Comparison of ENCODE assay signal across 8 mouse cellular contexts in genomic region chr5:67306698-67307521, GRCm38 (mm10). TPM values are rescaled to one million over a fixed set of nuclear protein-coding genes. Genes with fewer than 3 reads are reported as not detected.
DNase-seq lines count a peak whose midpoint lies in the region; ATAC-seq and TF ChIP-seq lines count a peak whose summit lies in the region.

TSS of gene Slc30a9 (plus strand) at chr5:67306955.

- TF ChIP-seq EP300 in liver, embryonic 14.5 days (IDR thresholded peaks at IDR 0.05; ENCODE audit: low read depth): peak; percentile 29; the same call in 1 of the 2 replicates
- no peak for TF ChIP-seq EP300 in stomach, postnatal 0 days (optimal IDR thresholded peaks at IDR 0.05)

- H3K4me3 ChIP-seq in forebrain, embryonic 10.5 days: peak within 1 kb of the TSS; percentile 99
- H3K4me3 ChIP-seq in heart, embryonic 15.5 days: peak within 1 kb of the TSS; percentile 95
- H3K4me3 ChIP-seq in liver, embryonic 14.5 days (ENCODE audit: insufficient read depth in 1 of 2, low read depth in 2 of 2, low read length in 2 of 2): peak within 1 kb of the TSS; percentile 87 to 99
- H3K4me3 ChIP-seq in neural tube, embryonic 11.5 days (ENCODE audit: low read depth, low read length): peak within 1 kb of the TSS; percentile 98
- peak within 1 kb of the TSS; percentile 94 for H3K4me3 ChIP-seq in stomach, postnatal 0 days (ENCODE audit: low read depth, low read length)

- H3K36me3 ChIP-seq in forebrain, embryonic 10.5 days (replicated peaks): peaks cover 19% of the 10 kb centered on the region
- no peaks in the 10 kb centered on the region for H3K36me3 ChIP-seq in heart, embryonic 15.5 days
- peaks cover 11% of the 10 kb centered on the region for H3K36me3 ChIP-seq in liver, embryonic 14.5 days (replicated peaks; ENCODE audit: control insufficient read depth, insufficient read depth, low read depth)
- no peaks in the 10 kb centered on the region for H3K36me3 ChIP-seq in neural tube, embryonic 11.5 days (ENCODE audit: control insufficient read depth, insufficient read depth, low read length)
- no peaks in the 10 kb centered on the region for H3K36me3 ChIP-seq in stomach, postnatal 0 days (ENCODE audit: control insufficient read depth, insufficient read depth, low read length)

- H3K9ac ChIP-seq in heart, embryonic 15.5 days: peak within 1 kb of the TSS; percentile 98
- peak within 1 kb of the TSS; percentile 97 for H3K9ac ChIP-seq in liver, embryonic 14.5 days (replicated peaks)
- H3K9ac ChIP-seq in neural tube, embryonic 11.5 days (ENCODE audit: low read length): peak within 1 kb of the TSS; percentile 90
- peak within 1 kb of the TSS; percentile 89 for H3K9ac ChIP-seq in stomach, postnatal 0 days (ENCODE audit: low read length)

- DNase-seq in c-Kit-negative CD71-positive TER-119-positive erythroid progenitor cells, embryonic 14.5 days (ENCODE audit: low read depth, low spot score): peak; percentile 85
- peak; percentile 92 for DNase-seq in forebrain, embryonic 10.5 days (ENCODE audit: extremely low spot score, low spot score)
- DNase-seq in kidney, postnatal 25 days: peak; percentile 95 to 97
- DNase-seq in liver, embryonic 14.5 days (ENCODE audit: low read depth in 3 of 3, low spot score in 3 of 3): peak; percentile 80 to 83 (median 82)
- DNase-seq in neural tube, embryonic 11.5 days (ENCODE audit: low spot score): peak; percentile 92
- DNase-seq in stomach, postnatal 0 days (ENCODE audit: low spot score): peak; percentile 95

- H3K27ac ChIP-seq in forebrain, embryonic 10.5 days: peak within 1 kb of the TSS; percentile 95
- H3K27ac ChIP-seq in heart, embryonic 15.5 days: peak within 1 kb of the TSS; percentile 87
- peak within 1 kb of the TSS; percentile 87 for H3K27ac ChIP-seq in liver, embryonic 14.5 days
- H3K27ac ChIP-seq in neural tube, embryonic 11.5 days (ENCODE audit: low read depth, low read length): peak within 1 kb of the TSS; percentile 73
- peak within 1 kb of the TSS; percentile 85 for H3K27ac ChIP-seq in stomach, postnatal 0 days (replicated peaks)

- peak; percentile 96 for ATAC-seq in CD4-positive, CD25-positive, alpha-beta regulatory T cell, adult 4 months
- peak; percentile 97 for ATAC-seq in heart, embryonic 15.5 days (replicated peaks; ENCODE audit: insufficient number of reproducible peaks, insufficient read depth, low FRiP score, low read depth)
- peak; percentile 94 for ATAC-seq in liver, embryonic 14.5 days (ENCODE audit: insufficient read depth)
- peak; percentile 97 for ATAC-seq in neural tube, embryonic 11.5 days (ENCODE audit: insufficient read depth, low FRiP score, low TSS enrichment)
- ATAC-seq in stomach, postnatal 0 days (ENCODE audit: low FRiP score, low TSS enrichment): peak; percentile 99

- under 1% methylated on average over 83 of the region's 83 CpGs for WGBS in forebrain, embryonic 10.5 days
- under 1% methylated on average over 83 of the region's 83 CpGs for WGBS in heart, embryonic 15.5 days
- under 1% methylated on average over 79 of the region's 83 CpGs for WGBS in liver, embryonic 14.5 days (ENCODE audit: insufficient replicate concordance)
- under 1% methylated on average over 75 of the region's 83 CpGs for whole genome bisulfite sequencing in neural tube, embryonic 11.5 days
- under 1% methylated on average over 82 of the region's 83 CpGs for WGBS in stomach, postnatal 0 days

- peak within 1 kb of the TSS; percentile 75 for H3K4me2 ChIP-seq in heart, embryonic 15.5 days
- peak within 1 kb of the TSS; percentile 90 for H3K4me2 ChIP-seq in liver, embryonic 14.5 days (ENCODE audit: low read depth)
- peak within 1 kb of the TSS; percentile 87 for H3K4me2 ChIP-seq in neural tube, embryonic 11.5 days (ENCODE audit: low read depth)
- H3K4me2 ChIP-seq in stomach, postnatal 0 days (replicated peaks; ENCODE audit: low read depth): peak within 1 kb of the TSS; percentile 66

- H3K27me3 ChIP-seq in forebrain, embryonic 10.5 days (ENCODE audit: poor library complexity, severe bottlenecking): no peaks in the 10 kb centered on the region
- H3K27me3 ChIP-seq in heart, embryonic 15.5 days: no peaks in the 10 kb centered on the region
- no peaks in the 10 kb centered on the region for H3K27me3 ChIP-seq in liver, embryonic 14.5 days (ENCODE audit: control insufficient read depth, insufficient read depth, low read length)
- no peaks in the 10 kb centered on the region for H3K27me3 ChIP-seq in neural tube, embryonic 11.5 days (ENCODE audit: control insufficient read depth, insufficient read depth, low read length)
- no peaks in the 10 kb centered on the region for H3K27me3 ChIP-seq in stomach, postnatal 0 days (ENCODE audit: control insufficient read depth, insufficient read depth, low read length)

- no peak for TF ChIP-seq CTCF in liver, embryonic 14.5 days (IDR thresholded peaks at IDR 0.05; ENCODE audit: low read depth)
- TF ChIP-seq CTCF in stomach, postnatal 0 days (IDR thresholded peaks at IDR 0.05; ENCODE audit: low read depth): peak; percentile 40

- no peaks in the 10 kb centered on the region for H3K9me3 ChIP-seq in forebrain, embryonic 10.5 days
- no peaks in the 10 kb centered on the region for H3K9me3 ChIP-seq in heart, embryonic 15.5 days (replicated peaks)
- no peaks in the 10 kb centered on the region for H3K9me3 ChIP-seq in liver, embryonic 14.5 days (ENCODE audit: control insufficient read depth, low read length)
- H3K9me3 ChIP-seq in neural tube, embryonic 11.5 days (ENCODE audit: control insufficient read depth, low read length): no peaks in the 10 kb centered on the region
- no peaks in the 10 kb centered on the region for H3K9me3 ChIP-seq in stomach, postnatal 0 days (ENCODE audit: control insufficient read depth, low read length)

- H3K4me1 ChIP-seq in forebrain, embryonic 10.5 days: peaks cover 21% of the 10 kb centered on the region
- H3K4me1 ChIP-seq in heart, embryonic 15.5 days (replicated peaks): peaks cover 12% of the 10 kb centered on the region
- H3K4me1 ChIP-seq in liver, embryonic 14.5 days (replicated peaks; ENCODE audit: control insufficient read depth in 2 of 2, insufficient read depth in 2 of 2, low read length in 1 of 2): peaks cover 12 to 23% of the 10 kb centered on the region in 2 experiments; a peak in 3 of 4 replicates
- H3K4me1 ChIP-seq in neural tube, embryonic 11.5 days (ENCODE audit: control insufficient read depth, insufficient read depth, low read length): peaks cover 4% of the 10 kb centered on the region; the same call in 1 of the 2 replicates
- H3K4me1 ChIP-seq in stomach, postnatal 0 days (replicated peaks; ENCODE audit: control insufficient read depth, insufficient read depth): no peaks in the 10 kb centered on the region

RNA-seq across cellular contexts. Expression of gene Slc30a9, which starts in this region (rescaled TPM):
- 10 to 100 TPM; 11.5 to 14.4 TPM for polyA plus RNA-seq in CD4-positive, CD25-positive, alpha-beta regulatory T cell, adult 4 months (2017; shearing (Covaris generic))
- polyA plus RNA-seq in forebrain, embryonic 10.5 days (2016; fragmentation: Nextera tagmentation; extraction: Ambion mirVana): 85.4 and 87.5 TPM in 2 replicates
- polyA plus RNA-seq in heart, embryonic 15.5 days (2015; fragmentation: Nextera tagmentation; extraction: Ambion mirVana): 108 and 129 TPM in 2 replicates
- 11.7 and 15.8 TPM in 2 replicates for polyA plus RNA-seq in liver, embryonic 14.5 days (2012; rRNA removed)
- polyA plus RNA-seq in liver, embryonic 14.5 days (2014; fragmentation: Nextera tagmentation; extraction: Ambion mirVana): 70.2 and 72.0 TPM in 2 replicates
- polyA plus RNA-seq in neural tube, embryonic 11.5 days (2014; fragmentation: Nextera tagmentation; extraction: Ambion mirVana): 152 and 154 TPM in 2 replicates
- 54.0 and 56.2 TPM in 2 replicates for polyA plus RNA-seq in stomach, postnatal 0 days (2015; fragmentation: Nextera tagmentation; extraction: Ambion mirVana)

Comparison
In these comparisons a context has a peak if more than half of its experiments do, and no peak if none do; other contexts are left out.
1. Peak in every context shown above with its lines: DNase-seq, ATAC-seq, H3K4me3 ChIP-seq and H3K27ac ChIP-seq.